Mouse (Mus musculus) heart, adult 8-10 months (tissue): ENCODE results near the gene Eif4e. TPM values are rescaled to one million over a fixed set of nuclear protein-coding genes. Genes with fewer than 3 reads are reported as not detected.

Experiments
- DNase-seq: peaks from one replicate; pipeline ENCODE4 v3.0.0; 2022; ENCODE audit warnings: low spot score
- microRNA-seq: library from miRNA; unstranded; fragments of <30 nt; microRNA quantifications from one replicate; pipeline ENCODE4 v1.2.0, GENCODE M21; 2022
- total RNA-seq, 4 experiments: library from RNA; stranded (reverse); gene quantifications; 2 replicates each; pipeline ENCODE4 v1.2.4; 2022

Gene Eif4e
- total RNA-seq, 4 experiments from 2014 or later = 177 to 243 (median 205) TPM

GRCm38 (mm10) chr3:138578867-138579266, 52.9 kb downstream of the Eif4e start:
- DNase-seq = no peak

- no peak for DNase-seq
Measured at GRCm38 (mm10) chr3:138586213-138586612, 60.2 kb downstream of the Eif4e start.

- no peak for DNase-seq
Measured at GRCm38 (mm10) chr3:138587137-138587536, 61.2 kb downstream of the Eif4e start.

GRCm38 (mm10) chr3:138588001-138588400, 62.0 kb downstream of the Eif4e start:
- DNase-seq = no peak

- DNase-seq = no peak
Measured at GRCm38 (mm10) chr3:138591002-138591401, 65.0 kb downstream of the Eif4e start.

- DNase-seq = no peak
Measured at GRCm38 (mm10) chr3:138591806-138592365, 65.9 kb downstream of the Eif4e start.

GRCm38 (mm10) chr3:138593131-138593530, 67.2 kb downstream of the Eif4e start:
- DNase-seq = no peak

- DNase-seq = no peak
Measured at GRCm38 (mm10) chr3:138593911-138594310, 67.9 kb downstream of the Eif4e start.

GRCm38 (mm10) chr3:138601076-138601475, 75.1 kb downstream of the Eif4e start:
- DNase-seq = no peak

GRCm38 (mm10) chr3:138605132-138605531, 79.2 kb downstream of the Eif4e start:
- DNase-seq = no peak

GRCm38 (mm10) chr3:138608665-138609064, 82.7 kb downstream of the Eif4e start:
- DNase-seq = no peak

Small RNAs within 50 kb of the gene (microRNA-seq; reads per million reads assigned to microRNA genes)
- gene Mir1956 = not detected

Other genes with a start within 250 kb of the Eif4e start
- gene Adh6a, start 212.9 kb upstream of the Eif4e start, total RNA-seq = not detected
- 1 to 10 TPM; 1.2 to 2.7 (median 1.6) TPM for gene Adh6b, start 184.4 kb upstream of the Eif4e start, total RNA-seq
- gene Adh4, start 110.7 kb upstream of the Eif4e start, total RNA-seq = not detected
- gene Adh5, start 83.1 kb upstream of the Eif4e start, total RNA-seq = 10 to 100 TPM; 79.6 to 88.4 (median 83.5) TPM
- gene Metap1, start 36.7 kb upstream of the Eif4e start, total RNA-seq = 10 to 100 TPM; 38.3 to 41.3 (median 40.2) TPM
- 1 to 10 TPM; 4.2 to 6.7 (median 5.1) TPM for gene Tspan5, start 216.0 kb downstream of the Eif4e start, total RNA-seq